Mouse (Mus musculus): ENCODE measurements around the gene Ubqln4. TPM values are rescaled to one million over a fixed set of nuclear protein-coding genes. Genes with fewer than 3 reads are reported as not detected.
A peak's percentile ranks its signal among the peaks of the same experiment; 100 is the strongest.

Gene Ubqln4
- total and polyA plus RNA-seq, 3 experiments, result 22.8 to 62.2 (median 39.6) TPM

GRCm38 (mm10) chr3:88591044-88591443, 37.5 kb downstream of the Ubqln4 start:
- H3K4me3 ChIP-seq (replicated peaks in 1 of 3; ENCODE audit: low read depth in 2 of 3, low read length in 2 of 3, poor library complexity in 1 of 3), result no peak overlapping the region
- H3K27ac ChIP-seq (ENCODE audit: insufficient read depth, low read depth), result no peak overlapping the region
- H3K36me3 ChIP-seq (replicated peaks in 1 of 2; ENCODE audit: control insufficient read depth in 1 of 2, insufficient read depth in 1 of 2, low read length in 1 of 2), result peaks cover 18 to 47% of the 10 kb centered on the region in 2 experiments
- dilution Hi-C loops (cut with MboI; ENCODE audit: extremely low pct_ligation_motif_present, extremely low pct_unique_long_range_greater_than_20kb, low sequenced_read_pairs) (no loop called here), in situ Hi-C loops (cut with MboI; ENCODE audit: low pct_ligation_motif_present, low pct_unique_long_range_greater_than_20kb, low sequenced_read_pairs) (no loop called here)
- H3K79me2 ChIP-seq (replicated peaks; ENCODE audit: control insufficient read depth, extremely low read depth, insufficient read depth, poor library complexity, severe bottlenecking), result no peaks in the 10 kb centered on the region
- no peak for DNase-seq (ENCODE audit: extremely low read depth)
- no peaks in the 10 kb centered on the region for H3K27me3 ChIP-seq (replicated peaks)
- TF ChIP-seq E2F4 (IDR thresholded peaks at IDR 0.05; ENCODE audit: insufficient replicate concordance, low read depth, low read length) (no peak), CHD2 (IDR thresholded peaks at IDR 0.05; ENCODE audit: low read length) (no peak), SMC3 (IDR thresholded peaks at IDR 0.05; ENCODE audit: low read depth, low read length) (no peak), RCOR1 (conservative IDR thresholded peaks at IDR 0.05; ENCODE audit: low read depth, low read length) (no peak), CHD1 (IDR thresholded peaks at IDR 0.05; ENCODE audit: low read depth, low read length) (no peak), MAX (IDR thresholded peaks at IDR 0.05; ENCODE audit: low read length) (no peak), TBP (conservative IDR thresholded peaks at IDR 0.05; ENCODE audit: low read depth, low read length) (no peak), TCF12 (IDR thresholded peaks at IDR 0.05; ENCODE audit: low read depth, low read length) (no peak), JUND (conservative IDR thresholded peaks at IDR 0.05; ENCODE audit: low read depth, low read length) (no peak), BHLHE40 (IDR thresholded peaks at IDR 0.05; ENCODE audit: low read depth, low read length) (no peak), POLR2A (IDR thresholded peaks at IDR 0.05; ENCODE audit: low read depth, low read length) (no peak), SIN3A (IDR thresholded peaks at IDR 0.05; ENCODE audit: low read length) (no peak), MAZ (IDR thresholded peaks at IDR 0.05; ENCODE audit: low read depth, low read length) (no peak), ZC3H11A (IDR thresholded peaks at IDR 0.05; ENCODE audit: low read depth, low read length) (no peak)
- peaks cover 10 to 29% of the 10 kb centered on the region in 2 experiments for H3K4me1 ChIP-seq (ENCODE audit: control insufficient read depth in 1 of 2, insufficient read depth in 2 of 2)
- H3K9ac ChIP-seq (ENCODE audit: insufficient read depth, low read depth), result no peak overlapping the region
- no peaks in the 10 kb centered on the region for H3K9me3 ChIP-seq (replicated peaks; ENCODE audit: low read length)
- no peak overlapping the region for H3K4me2 ChIP-seq (ENCODE audit: insufficient read depth, low read depth, poor library complexity, severe bottlenecking)

- Histone ChIP-seq H3K9ac (ENCODE audit: insufficient read depth, low read depth) (peak overlapping the region; percentile 36; the same call in 1 of the 2 replicates), H3K4me1 (ENCODE audit: control insufficient read depth in 1 of 2, insufficient read depth in 2 of 2) (peaks cover 13 to 29% of the 10 kb centered on the region in 2 experiments), H3K27me3 (replicated peaks) (no peaks in the 10 kb centered on the region), H3K9me3 (replicated peaks; ENCODE audit: low read length) (no peaks in the 10 kb centered on the region), H3K4me2 (ENCODE audit: insufficient read depth, low read depth, poor library complexity, severe bottlenecking) (peak overlapping the region; percentile 71), H3K36me3 (replicated peaks in 1 of 2; ENCODE audit: control insufficient read depth in 1 of 2, insufficient read depth in 1 of 2, low read length in 1 of 2) (peaks cover 14 to 37% of the 10 kb centered on the region in 2 experiments), H3K27ac (ENCODE audit: insufficient read depth, low read depth) (peak overlapping the region; percentile 76), H3K4me3 (replicated peaks in 1 of 3; ENCODE audit: low read depth in 2 of 3, low read length in 2 of 3, poor library complexity in 1 of 3) (peak overlapping the region in 1 of 3 experiments; percentile 49), H3K79me2 (replicated peaks; ENCODE audit: control insufficient read depth, extremely low read depth, insufficient read depth, poor library complexity, severe bottlenecking) (no peaks in the 10 kb centered on the region)
- dilution Hi-C loops (cut with MboI; ENCODE audit: extremely low pct_ligation_motif_present, extremely low pct_unique_long_range_greater_than_20kb, low sequenced_read_pairs), result no loop called here
- in situ Hi-C loops (cut with MboI; ENCODE audit: low pct_ligation_motif_present, low pct_unique_long_range_greater_than_20kb, low sequenced_read_pairs), result no loop called here
- DNase-seq (ENCODE audit: extremely low read depth), result peak; percentile 76
- no peak for TF ChIP-seq UBTF (IDR thresholded peaks at IDR 0.05; ENCODE audit: low read depth, low read length)
- TF ChIP-seq USF2 (conservative IDR thresholded peaks at IDR 0.05; ENCODE audit: low read depth, low read length), result no peak
- TF ChIP-seq E2F4 (IDR thresholded peaks at IDR 0.05; ENCODE audit: insufficient replicate concordance, low read depth, low read length), result 0 out of 2 replicates have a peak, but pooled peaks have one; percentile 18
- no peak for TF ChIP-seq CHD1 (IDR thresholded peaks at IDR 0.05; ENCODE audit: low read depth, low read length)
- TF ChIP-seq RCOR1 (conservative IDR thresholded peaks at IDR 0.05; ENCODE audit: low read depth, low read length), result no peak
- no peak for TF ChIP-seq PAX5 (IDR thresholded peaks at IDR 0.05; ENCODE audit: low read length)
- TF ChIP-seq ETS1 (conservative IDR thresholded peaks at IDR 0.05; ENCODE audit: low read depth, low read length), result no peak
- peak; percentile 52 to 80 for TF ChIP-seq CTCF (conservative IDR thresholded peaks at IDR 0.05 in 1 of 2, IDR thresholded peaks at IDR 0.05 in 1 of 2; ENCODE audit: low read depth in 2 of 2, low read length in 2 of 2)
- TF ChIP-seq MYC (IDR thresholded peaks at IDR 0.05; ENCODE audit: low read depth, low read length), result no peak
- TF ChIP-seq TCF12 (IDR thresholded peaks at IDR 0.05; ENCODE audit: low read depth, low read length), result no peak
- no peak for TF ChIP-seq POLR2A (IDR thresholded peaks at IDR 0.05; ENCODE audit: low read depth, low read length)
- no peak for TF ChIP-seq ZKSCAN1 (IDR thresholded peaks at IDR 0.05; ENCODE audit: borderline replicate concordance, low read depth, low read length)
- no peak for TF ChIP-seq IRF4 (IDR thresholded peaks at IDR 0.05; ENCODE audit: low read depth, low read length)
- no peak for TF ChIP-seq MAZ (IDR thresholded peaks at IDR 0.05; ENCODE audit: low read depth, low read length)
- TF ChIP-seq JUN (IDR thresholded peaks at IDR 0.05; ENCODE audit: insufficient read depth, low read depth, low read length), result no peak
- TF ChIP-seq MAFK (IDR thresholded peaks at IDR 0.05; ENCODE audit: insufficient replicate concordance, low read length), result no peak
- TF ChIP-seq SIN3A (IDR thresholded peaks at IDR 0.05; ENCODE audit: low read length), result peak; percentile 29; the same call in 1 of the 2 replicates
- TF ChIP-seq KAT2A (IDR thresholded peaks at IDR 0.05; ENCODE audit: insufficient replicate concordance, low read length), result no peak
- TF ChIP-seq NRF1 (IDR thresholded peaks at IDR 0.05; ENCODE audit: low read depth, low read length), result no peak
- no peak for TF ChIP-seq MAX (IDR thresholded peaks at IDR 0.05; ENCODE audit: low read length)
- TF ChIP-seq TBP (conservative IDR thresholded peaks at IDR 0.05; ENCODE audit: low read depth, low read length), result no peak
- TF ChIP-seq ELF1 (IDR thresholded peaks at IDR 0.05; ENCODE audit: low read depth, low read length), result no peak
- peak; percentile 79 for TF ChIP-seq SMC3 (IDR thresholded peaks at IDR 0.05; ENCODE audit: low read depth, low read length)
- TF ChIP-seq ZMIZ1 (IDR thresholded peaks at IDR 0.05; ENCODE audit: low read depth, low read length), result no peak
- no peak for TF ChIP-seq USF1 (IDR thresholded peaks at IDR 0.05; ENCODE audit: low read depth, low read length)
Measured at GRCm38 (mm10) chr3:88591950-88592731, 38.6 kb downstream of the Ubqln4 start.

Data from CH12.LX (cell line).